Mouse (Mus musculus): Measurements from ENCODE around the gene Npnt.

Gene Npnt

GRCm38 (mm10) chr3:132949791-132950528, at the start of gene Npnt:
Gene Npnt (minus strand): TSS chr3:132950291.
- DNase-seq, result peak; percentile 47

GRCm38 (mm10) chr3:132996299-132996698, 46.2 kb upstream of the Npnt start:
- no peak for DNase-seq

GRCm38 (mm10) chr3:132995904-132996267, 45.8 kb upstream of the Npnt start:
- DNase-seq, result no peak

GRCm38 (mm10) chr3:132995172-132995903, 45.2 kb upstream of the Npnt start:
- peak; percentile 7 for DNase-seq

- DNase-seq, result no peak
Measured at GRCm38 (mm10) chr3:132986188-132986587, 36.1 kb upstream of the Npnt start.

- DNase-seq, result no peak
Measured at GRCm38 (mm10) chr3:132983845-132984485, 33.9 kb upstream of the Npnt start.

- DNase-seq, result no peak
Measured at GRCm38 (mm10) chr3:132981968-132982367, 31.9 kb upstream of the Npnt start.

GRCm38 (mm10) chr3:132979781-132980461, 29.8 kb upstream of the Npnt start:
- no peak for DNase-seq

GRCm38 (mm10) chr3:132966255-132966654, 16.2 kb upstream of the Npnt start:
- DNase-seq, result no peak

- DNase-seq, result no peak
Measured at GRCm38 (mm10) chr3:132964715-132965507, 14.8 kb upstream of the Npnt start.

GRCm38 (mm10) chr3:132962631-132963361, 12.7 kb upstream of the Npnt start:
- no peak for DNase-seq

- no peak for DNase-seq
Measured at GRCm38 (mm10) chr3:132950529-132950880, 414 bp upstream of the Npnt start.

- DNase-seq, result peak; percentile 45
Measured at GRCm38 (mm10) chr3:132949380-132949790, 706 bp downstream of the Npnt start.

- DNase-seq, result no peak
Measured at GRCm38 (mm10) chr3:132948298-132948795, 1.7 kb downstream of the Npnt start.

- DNase-seq, result peak; percentile 35
Measured at GRCm38 (mm10) chr3:132946086-132946485, 4.0 kb downstream of the Npnt start.

GRCm38 (mm10) chr3:132945669-132946068, 4.4 kb downstream of the Npnt start:
- DNase-seq, result no peak

GRCm38 (mm10) chr3:132944609-132945008, 5.5 kb downstream of the Npnt start:
- peak; percentile 58 for DNase-seq

GRCm38 (mm10) chr3:132944193-132944592, 5.9 kb downstream of the Npnt start:
- peak; percentile 42 for DNase-seq

GRCm38 (mm10) chr3:132942778-132943177, 7.3 kb downstream of the Npnt start:
- DNase-seq, result no peak

- no peak for DNase-seq
Measured at GRCm38 (mm10) chr3:132940181-132940990, 9.7 kb downstream of the Npnt start.

- peak; percentile 91 for DNase-seq
Measured at GRCm38 (mm10) chr3:132939006-132939405, 11.1 kb downstream of the Npnt start.
